Mouse (Mus musculus) lung, adult 10 weeks (tissue): ENCODE measurements around the gene Rnaseh2a. TPM values are rescaled to one million over a fixed set of nuclear protein-coding genes. Genes with fewer than 3 reads are reported as not detected.

Experiments used
- polyA plus RNA-seq: library from polyadenylated mRNA; stranded (reverse); fragments of 350-450 nt; fragmentation: Illumina TruSeq; extraction: RNeasy Lipid Tissue Mini Kit (QIAGEN cat#74804); gene quantifications from one replicate; pipeline ENCODE4 v1.2.3, GENCODE M21; 2014; ENCODE audit warnings: low read depth, low replicate concordance; ENCODE audit not compliant: insufficient read depth

Rnaseh2a gene
- 36.8 TPM for polyA plus RNA-seq

DNA sequence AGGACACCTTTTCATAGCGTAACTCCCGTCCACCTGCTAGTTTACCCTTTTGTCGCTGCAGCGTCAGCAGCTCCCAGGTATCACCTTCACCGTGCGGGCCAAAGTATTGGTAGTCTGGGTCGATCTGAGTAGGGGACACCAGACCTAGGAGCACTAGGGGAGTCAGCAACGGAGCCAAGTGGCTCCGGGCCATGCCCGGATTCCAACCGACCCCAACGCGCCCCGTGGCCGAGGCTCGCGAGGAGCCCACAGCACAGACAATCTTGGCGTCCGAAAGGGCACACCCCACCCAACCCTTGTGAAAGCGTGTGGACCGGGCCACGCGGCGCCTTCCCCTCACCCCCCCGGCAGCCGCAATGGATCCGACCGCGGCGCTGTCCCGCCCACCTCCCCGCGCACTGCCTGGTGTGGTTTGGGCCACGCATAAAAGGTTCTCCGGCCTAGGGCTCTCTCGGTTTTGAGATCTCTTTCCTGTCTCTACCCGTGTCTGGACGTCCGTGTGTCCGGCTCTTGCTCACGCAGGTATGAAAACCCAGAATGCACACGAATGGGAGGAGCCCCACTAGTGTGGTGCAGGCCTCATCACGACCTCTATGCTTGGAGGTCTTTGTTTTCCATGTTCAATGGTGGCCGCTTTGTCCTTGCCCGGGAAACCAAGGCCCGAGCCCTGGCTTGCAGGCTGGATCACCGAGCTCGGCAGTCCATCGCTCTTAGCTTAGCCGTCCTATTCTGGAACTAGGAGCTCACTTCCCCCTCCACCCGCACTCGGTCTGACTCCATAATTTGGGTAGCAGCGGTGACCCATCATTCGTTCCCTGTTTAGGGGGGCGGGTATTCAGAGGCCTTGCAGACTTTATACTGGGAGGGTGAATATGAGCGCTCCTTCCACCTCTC lies at the start of gene Rnaseh2a, which contains the start of the genes Gm49661 and Prdx2:
TSS of gene Rnaseh2a (minus strand) at position 527 of the 894 bp plus-strand sequence.
TSS of gene Gm49661 (minus strand) at position 193 of the 894 bp plus-strand sequence.
TSS of gene Prdx2 (plus strand) at position 347 of the 894 bp plus-strand sequence.

GRCm38 (mm10) chr8:85014431-85014830 lies 44.9 kb upstream of the Rnaseh2a start, which contains the start of gene Best2:
Gene Best2, minus strand, starts transcription at chr8:85014531.

DNA sequence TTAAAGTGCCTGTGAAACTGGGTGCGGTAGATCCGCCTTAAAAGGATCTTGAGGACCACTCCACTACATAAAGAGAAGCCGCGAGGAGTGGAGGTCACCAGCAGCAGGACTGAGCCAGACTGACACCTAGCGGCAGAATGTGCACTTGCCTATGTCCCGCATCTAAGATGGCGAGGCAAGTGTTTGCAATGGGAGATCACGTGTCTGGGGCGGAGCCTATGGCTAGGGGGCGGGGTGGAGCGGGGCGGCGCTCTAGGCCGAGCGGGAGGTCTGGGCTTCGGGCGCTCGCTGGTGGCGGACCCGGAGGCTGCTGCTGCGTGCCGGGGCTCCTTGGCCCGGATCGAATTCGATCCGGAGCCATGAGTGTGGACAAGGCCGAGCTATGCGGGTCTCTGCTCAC lies 20.8 kb upstream of the Rnaseh2a start, which contains the start of gene Hook2:
TSS of gene Hook2 (plus strand) at position 255 of the 400 bp plus-strand sequence.

DNA sequence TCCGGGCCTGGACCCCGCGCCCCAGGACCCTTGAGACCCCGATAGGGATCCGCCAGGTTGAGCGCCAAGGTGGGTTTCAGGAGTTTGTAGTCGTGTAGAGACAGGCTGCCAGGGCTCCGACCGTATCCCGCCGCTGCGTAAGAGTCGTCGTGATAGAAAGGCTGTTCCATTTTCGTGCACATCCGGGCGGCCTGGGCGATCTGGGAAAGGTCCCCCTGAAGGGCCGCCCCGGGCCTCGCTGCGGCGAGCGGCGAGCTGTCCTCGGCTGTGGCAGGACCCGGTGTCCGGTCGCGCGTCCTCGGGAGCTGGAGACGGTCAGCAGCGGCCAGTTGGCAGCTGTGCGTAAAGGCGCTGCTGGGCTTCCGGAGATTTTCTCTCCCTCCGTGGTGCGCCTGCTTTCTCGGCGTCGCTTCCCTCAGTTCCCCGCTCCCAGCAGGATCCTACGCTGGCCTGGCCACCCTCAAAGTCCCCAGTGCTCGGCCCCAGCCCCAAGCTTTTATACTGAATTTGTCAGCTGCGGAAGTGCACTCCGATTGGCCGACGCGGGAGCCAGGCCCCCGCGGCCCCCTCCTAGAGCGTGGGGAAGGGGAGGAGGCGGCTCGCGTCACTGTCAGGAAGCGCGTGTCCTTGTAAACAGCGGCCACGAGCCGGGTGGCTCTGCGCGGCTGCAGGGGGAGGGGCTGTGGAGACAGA lies 8.8 kb upstream of the Rnaseh2a start, which contains the start of gene Junb:
TSS of gene Junb (minus strand) at position 471 of the 693 bp plus-strand sequence.

DNA sequence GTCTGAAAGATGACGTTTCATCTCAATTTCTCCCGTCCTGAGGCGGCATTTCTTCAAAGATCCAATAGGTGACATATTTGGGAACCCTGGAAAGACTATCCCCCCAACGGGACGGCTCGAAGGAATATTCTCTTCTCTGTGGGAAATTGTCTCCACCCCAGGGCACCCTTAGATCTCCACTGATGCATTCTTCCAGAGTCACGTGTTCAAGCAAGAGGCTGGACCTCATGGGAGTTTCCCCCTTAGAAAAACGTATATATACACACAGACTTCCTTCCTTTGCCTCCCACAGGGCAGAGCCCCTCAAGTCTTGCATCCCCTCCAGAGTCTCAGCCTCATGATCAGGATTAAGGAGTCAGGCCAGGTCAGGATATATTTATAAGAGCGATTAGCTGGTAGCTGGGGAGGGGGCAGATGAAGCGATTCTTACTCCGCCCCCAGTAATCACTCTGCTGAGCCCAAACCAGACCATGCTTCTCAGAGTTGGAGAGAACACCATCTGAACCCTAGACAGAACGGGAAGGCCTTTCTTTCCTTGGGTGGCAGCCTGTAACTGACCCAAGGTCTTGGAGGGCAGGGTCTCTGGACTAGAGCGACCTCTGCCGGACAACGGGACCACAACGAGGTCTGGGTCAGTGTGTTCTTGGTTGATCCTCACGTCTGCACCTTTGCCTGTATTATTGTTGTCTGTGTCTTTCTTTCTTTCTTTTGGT lies 22.9 kb downstream of the Rnaseh2a start, which contains the start of gene Rtbdn:
TSS of gene Rtbdn (plus strand) at position 464 of the 713 bp plus-strand sequence.

DNA sequence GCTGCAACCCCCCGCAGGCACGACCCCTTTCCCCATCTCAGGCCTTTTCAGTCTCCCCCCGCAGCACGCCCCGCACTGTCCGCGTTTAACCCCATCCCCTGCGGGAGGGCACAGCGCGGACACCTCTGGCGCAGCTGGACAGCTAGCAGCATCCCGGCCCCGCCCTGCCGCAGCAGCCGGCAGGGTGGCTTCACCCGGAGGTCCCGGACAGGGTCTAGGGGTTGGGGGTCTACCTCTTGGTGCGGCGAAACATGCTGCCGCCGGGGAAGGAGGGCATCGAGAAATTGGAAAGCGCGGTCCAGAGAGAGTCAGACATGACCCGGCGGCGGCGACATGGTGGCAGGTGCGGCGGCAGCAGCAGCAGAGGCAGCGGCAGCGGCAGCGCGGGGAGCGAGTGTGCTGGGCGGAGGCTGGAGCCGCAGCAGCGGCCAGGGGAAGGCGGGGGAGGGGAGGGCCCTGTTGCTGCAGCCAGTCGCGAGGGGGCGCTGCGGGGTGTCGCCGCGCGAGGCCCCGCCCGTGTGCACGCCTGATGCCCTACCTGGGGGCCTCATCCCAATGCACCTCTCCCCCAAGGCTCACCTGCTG lies 32.5 kb downstream of the Rnaseh2a start, which contains the start of gene Mast1:
TSS of gene Mast1 (minus strand) at position 398 of the 585 bp plus-strand sequence.

GRCm38 (mm10) chr8:84908421-84909161 lies 61.0 kb downstream of the Rnaseh2a start, which contains the start of gene Dnase2a:
Gene Dnase2a, plus strand, starts transcription at chr8:84908560.

Other genes with a start within 250 kb of the Rnaseh2a start
- 2.9 TPM for gene G430095P16Rik, start 246.8 kb downstream of the Rnaseh2a start, polyA plus RNA-seq
- 17.5 TPM for gene Nfix, start 169.4 kb downstream of the Rnaseh2a start, polyA plus RNA-seq
- 6.1 TPM for gene Dand5, start 146.9 kb downstream of the Rnaseh2a start, polyA plus RNA-seq
- 12.6 TPM for gene Gadd45gip1, start 138.2 kb downstream of the Rnaseh2a start, polyA plus RNA-seq
- 43.6 TPM for gene Rad23a, start 129.1 kb downstream of the Rnaseh2a start, polyA plus RNA-seq
- gene Calr, start 122.8 kb downstream of the Rnaseh2a start, polyA plus RNA-seq: 348 TPM
- gene Farsa, start 112.8 kb downstream of the Rnaseh2a start, polyA plus RNA-seq: 20.7 TPM
- gene Syce2, start 97.7 kb downstream of the Rnaseh2a start, polyA plus RNA-seq: 6.5 TPM
- 19.6 TPM for gene Gcdh, start 75.8 kb downstream of the Rnaseh2a start, polyA plus RNA-seq
- 0.20 TPM for gene Klf1, start 67.8 kb downstream of the Rnaseh2a start, polyA plus RNA-seq
- gene Dnase2a, start 61.2 kb downstream of the Rnaseh2a start, polyA plus RNA-seq: 28.2 TPM
- 0.09 TPM for gene Mast1, start 32.4 kb downstream of the Rnaseh2a start, polyA plus RNA-seq
- not detected for gene Rtbdn, start 22.8 kb downstream of the Rnaseh2a start, polyA plus RNA-seq
- not detected for gene Gm49661, start 334 bp downstream of the Rnaseh2a start, polyA plus RNA-seq
- 256 TPM for gene Prdx2, start 180 bp downstream of the Rnaseh2a start, polyA plus RNA-seq
- 59.1 TPM for gene Junb, start 9.0 kb upstream of the Rnaseh2a start, polyA plus RNA-seq
- 6.5 TPM for gene Hook2, start 20.8 kb upstream of the Rnaseh2a start, polyA plus RNA-seq
- gene Best2, start 44.8 kb upstream of the Rnaseh2a start, polyA plus RNA-seq: not detected
- 56.6 TPM for gene Asna1, start 55.5 kb upstream of the Rnaseh2a start, polyA plus RNA-seq
- 138 TPM for gene Trir, start 57.1 kb upstream of the Rnaseh2a start, polyA plus RNA-seq
- gene Tnpo2, start 67.1 kb upstream of the Rnaseh2a start, polyA plus RNA-seq: 14.4 TPM
- 13.7 TPM for gene Fbxw9, start 90.3 kb upstream of the Rnaseh2a start, polyA plus RNA-seq
- gene Gm5741, start 98.2 kb upstream of the Rnaseh2a start, polyA plus RNA-seq: not detected
- gene Dhps, start 102.0 kb upstream of the Rnaseh2a start, polyA plus RNA-seq: 31.0 TPM
- gene Wdr83os, start 111.0 kb upstream of the Rnaseh2a start, polyA plus RNA-seq: 89.8 TPM
- 19.6 TPM for gene Wdr83, start 111.5 kb upstream of the Rnaseh2a start, polyA plus RNA-seq
- gene Man2b1, start 113.5 kb upstream of the Rnaseh2a start, polyA plus RNA-seq: 26.8 TPM
- gene Zfp791, start 153.3 kb upstream of the Rnaseh2a start, polyA plus RNA-seq: 1.0 TPM
- not detected for gene Cks1brt, start 182.2 kb upstream of the Rnaseh2a start, polyA plus RNA-seq